8 mouse cellular contexts compared by ENCODE assay signal in genomic region chrX:139997740-139998690, GRCm38 (mm10). TPM values are rescaled to one million over a fixed set of nuclear protein-coding genes. Genes with fewer than 3 reads are reported as not detected.
DNase-seq lines count a peak whose midpoint lies in the region; ATAC-seq and TF ChIP-seq lines count a peak whose summit lies in the region.

Rbm41 (minus strand) TSS chrX:139998595.

- H3K4me1 ChIP-seq in embryonic facial prominence, embryonic 13.5 days: no peaks in the 10 kb centered on the region
- no peaks in the 10 kb centered on the region for H3K4me1 ChIP-seq in heart, embryonic 10.5 days
- H3K4me1 ChIP-seq in kidney, embryonic 15.5 days: no peaks in the 10 kb centered on the region
- H3K4me1 ChIP-seq in limb, embryonic 15.5 days: no peaks in the 10 kb centered on the region
- no peaks in the 10 kb centered on the region for H3K4me1 ChIP-seq in midbrain, postnatal 0 days (ENCODE audit: insufficient read depth, low read length)

- H3K27ac ChIP-seq in embryonic facial prominence, embryonic 13.5 days: 0 out of 2 replicates have a peak within 1 kb of the TSS, but pooled peaks have one; percentile 11
- H3K27ac ChIP-seq in heart, embryonic 10.5 days: peak within 1 kb of the TSS; percentile 82
- peak within 1 kb of the TSS; percentile 75 for H3K27ac ChIP-seq in kidney, embryonic 15.5 days
- H3K27ac ChIP-seq in limb, embryonic 15.5 days: peak within 1 kb of the TSS; percentile 67; the same call in 1 of the 2 replicates
- no peak within 1 kb of the TSS for H3K27ac ChIP-seq in midbrain, postnatal 0 days (ENCODE audit: low read depth, low read length)

- ATAC-seq in embryonic facial prominence, embryonic 13.5 days (ENCODE audit: insufficient number of reproducible peaks, insufficient read depth, low FRiP score, low TSS enrichment, low read depth): 0 out of 2 replicates have a peak, but pooled peaks have one; percentile 71
- ATAC-seq in kidney, embryonic 15.5 days (replicated peaks; ENCODE audit: low FRiP score): peak; percentile 90
- no peak for ATAC-seq in limb, embryonic 15.5 days (ENCODE audit: insufficient number of reproducible peaks, low FRiP score, low TSS enrichment, low read depth)
- peak; percentile 88 for ATAC-seq in midbrain, postnatal 0 days (ENCODE audit: low FRiP score)

- WGBS in embryonic facial prominence, embryonic 13.5 days: 21% methylated on average over 25 of the region's 25 CpGs
- WGBS in heart, embryonic 10.5 days: 16% methylated on average over 25 of the region's 25 CpGs
- 19% methylated on average over 25 of the region's 25 CpGs for WGBS in kidney, embryonic 15.5 days
- WGBS in limb, embryonic 15.5 days: 15% methylated on average over 25 of the region's 25 CpGs
- WGBS in midbrain, postnatal 0 days: 15% methylated on average over 25 of the region's 25 CpGs

- no peak for TF ChIP-seq CTCF in midbrain, postnatal 0 days (IDR thresholded peaks at IDR 0.05)

- H3K27me3 ChIP-seq in embryonic facial prominence, embryonic 13.5 days: peaks cover 21% of the 10 kb centered on the region
- H3K27me3 ChIP-seq in heart, embryonic 10.5 days (ENCODE audit: insufficient read depth, poor library complexity, severe bottlenecking): no peaks in the 10 kb centered on the region
- H3K27me3 ChIP-seq in kidney, embryonic 15.5 days: peaks cover 32% of the 10 kb centered on the region; the same call in 1 of the 2 replicates
- H3K27me3 ChIP-seq in limb, embryonic 15.5 days: no peaks in the 10 kb centered on the region
- no peaks in the 10 kb centered on the region; the same call in 1 of the 2 replicates for H3K27me3 ChIP-seq in midbrain, postnatal 0 days (ENCODE audit: insufficient read depth, low read length)

- H3K9me3 ChIP-seq in embryonic facial prominence, embryonic 13.5 days: no peaks in the 10 kb centered on the region
- H3K9me3 ChIP-seq in heart, embryonic 10.5 days: no peaks in the 10 kb centered on the region
- no peaks in the 10 kb centered on the region for H3K9me3 ChIP-seq in kidney, embryonic 15.5 days (replicated peaks)
- H3K9me3 ChIP-seq in limb, embryonic 15.5 days: no peaks in the 10 kb centered on the region
- no peaks in the 10 kb centered on the region for H3K9me3 ChIP-seq in midbrain, postnatal 0 days (ENCODE audit: low read length)

- H3K36me3 ChIP-seq in embryonic facial prominence, embryonic 13.5 days: peaks cover 8% of the 10 kb centered on the region
- H3K36me3 ChIP-seq in heart, embryonic 10.5 days: peaks cover 11% of the 10 kb centered on the region
- H3K36me3 ChIP-seq in kidney, embryonic 15.5 days: peaks cover 19% of the 10 kb centered on the region
- no peaks in the 10 kb centered on the region for H3K36me3 ChIP-seq in limb, embryonic 15.5 days
- H3K36me3 ChIP-seq in midbrain, postnatal 0 days (ENCODE audit: insufficient read depth, low read length): no peaks in the 10 kb centered on the region; the same call in 1 of the 2 replicates

- H3K9ac ChIP-seq in embryonic facial prominence, embryonic 13.5 days: peak within 1 kb of the TSS; percentile 82
- peak within 1 kb of the TSS; percentile 41 for H3K9ac ChIP-seq in kidney, embryonic 15.5 days
- peak within 1 kb of the TSS; percentile 23; the same call in 1 of the 2 replicates for H3K9ac ChIP-seq in limb, embryonic 15.5 days
- H3K9ac ChIP-seq in midbrain, postnatal 0 days (replicated peaks; ENCODE audit: low read length, poor library complexity, severe bottlenecking): peak within 1 kb of the TSS; percentile 64

- H3K4me3 ChIP-seq in embryonic facial prominence, embryonic 13.5 days: peak within 1 kb of the TSS; percentile 56
- H3K4me3 ChIP-seq in heart, embryonic 10.5 days: peak within 1 kb of the TSS; percentile 58
- H3K4me3 ChIP-seq in kidney, embryonic 15.5 days (replicated peaks): peak within 1 kb of the TSS; percentile 58
- H3K4me3 ChIP-seq in limb, embryonic 15.5 days: peak within 1 kb of the TSS; percentile 51
- peak within 1 kb of the TSS; percentile 54 for H3K4me3 ChIP-seq in midbrain, postnatal 0 days (ENCODE audit: low read depth, low read length)

- peak; percentile 58 for DNase-seq in 416B (ENCODE audit: low read depth)
- DNase-seq in adrenal gland, postnatal 14 days: peak; percentile 45
- DNase-seq in heart, embryonic 10.5 days (ENCODE audit: low spot score): peak; percentile 77
- peak; percentile 65 for DNase-seq in midbrain, postnatal 0 days (ENCODE audit: low spot score)
- peak; percentile 56 to 61 for DNase-seq in spleen, postnatal 36 days (ENCODE audit: low spot score in 2 of 2)

- peak within 1 kb of the TSS; percentile 57 for H3K4me2 ChIP-seq in embryonic facial prominence, embryonic 13.5 days
- peak within 1 kb of the TSS; percentile 51 for H3K4me2 ChIP-seq in kidney, embryonic 15.5 days
- H3K4me2 ChIP-seq in limb, embryonic 15.5 days: peak within 1 kb of the TSS; percentile 45
- H3K4me2 ChIP-seq in midbrain, postnatal 0 days (ENCODE audit: low read depth, low read length, poor library complexity, severe bottlenecking): peak within 1 kb of the TSS; percentile 51

RNA-seq across cellular contexts. Expression of gene Rbm41, which starts in this region (rescaled TPM):
- total RNA-seq in adrenal gland, postnatal 14 days (2021): 8.1 and 9.8 TPM in 2 replicates
- polyA plus RNA-seq in embryonic facial prominence, embryonic 13.5 days (2015; fragmentation: Nextera tagmentation; extraction: Ambion mirVana): 5.2 and 5.7 TPM in 2 replicates
- polyA plus RNA-seq in heart, embryonic 10.5 days (2016; fragmentation: Nextera tagmentation; extraction: Ambion mirVana): 5.5 and 6.8 TPM in 2 replicates
- 4.5 and 4.6 TPM in 2 replicates for polyA plus RNA-seq in kidney, embryonic 15.5 days (2015; fragmentation: Nextera tagmentation; extraction: Ambion mirVana)
- polyA plus RNA-seq in limb, embryonic 15.5 days (2015; fragmentation: Nextera tagmentation; extraction: Ambion mirVana): 3.8 and 4.2 TPM in 2 replicates
- total RNA-seq in midbrain, postnatal 0 days (2014; rRNA removed): 6.9 and 9.7 TPM in 2 replicates
- polyA plus RNA-seq in midbrain, postnatal 0 days (2015; fragmentation: Nextera tagmentation; extraction: Ambion mirVana): 2.3 and 3.1 TPM in 2 replicates

Comparison
In these comparisons a context has a peak if more than half of its experiments do, and no peak if none do; other contexts are left out.
1. H3K9ac ChIP-seq: peak in every context shown above with its lines; median percentile 82 in embryonic facial prominence, embryonic 13.5 days; 64 in midbrain, postnatal 0 days; 41 in kidney, embryonic 15.5 days; 23 in limb, embryonic 15.5 days.